Mouse (Mus musculus) adrenal gland, adult 2 months (tissue): ENCODE measurements around the gene Ssc5d. TPM values are rescaled to one million over a fixed set of nuclear protein-coding genes. Genes with fewer than 3 reads are reported as not detected.

Experiments
- DNase-seq: peaks from one replicate; pipeline ENCODE4 v3.0.0; 2021
- polyA plus RNA-seq: library from polyadenylated mRNA; depleted of rRNA; stranded (reverse); fragments of >200 nt; gene quantifications from 2 replicates; pipeline ENCODE4 v1.2.3, GENCODE M21; 2012
- total RNA-seq, 2 experiments: library from RNA; stranded (reverse); gene quantifications; 2 replicates each; pipeline ENCODE4 v1.2.3; 2021

Ssc5d gene
- total and polyA plus RNA-seq, 3 experiments, result 2.2 to 3.1 (median 2.3) TPM

DNA sequence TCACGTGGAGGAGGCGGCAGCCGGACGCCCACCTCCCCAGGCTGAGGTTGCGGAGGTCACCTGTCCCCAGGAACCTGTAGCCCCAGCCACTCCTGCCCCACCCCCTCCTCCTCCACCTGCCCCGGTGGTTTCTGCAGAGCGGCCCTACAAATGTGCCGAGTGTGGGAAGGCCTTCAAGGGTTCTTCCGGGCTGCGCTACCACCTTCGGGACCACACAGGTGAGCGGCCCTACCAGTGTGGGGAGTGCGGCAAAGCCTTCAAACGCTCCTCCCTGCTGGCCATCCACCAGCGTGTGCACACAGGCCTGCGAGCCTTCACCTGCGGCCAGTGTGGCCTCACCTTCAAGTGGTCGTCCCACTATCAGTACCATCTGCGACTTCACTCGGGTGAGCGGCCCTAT is 5.6 kb upstream of the Ssc5d start:
- DNase-seq, result no peak

DNA sequence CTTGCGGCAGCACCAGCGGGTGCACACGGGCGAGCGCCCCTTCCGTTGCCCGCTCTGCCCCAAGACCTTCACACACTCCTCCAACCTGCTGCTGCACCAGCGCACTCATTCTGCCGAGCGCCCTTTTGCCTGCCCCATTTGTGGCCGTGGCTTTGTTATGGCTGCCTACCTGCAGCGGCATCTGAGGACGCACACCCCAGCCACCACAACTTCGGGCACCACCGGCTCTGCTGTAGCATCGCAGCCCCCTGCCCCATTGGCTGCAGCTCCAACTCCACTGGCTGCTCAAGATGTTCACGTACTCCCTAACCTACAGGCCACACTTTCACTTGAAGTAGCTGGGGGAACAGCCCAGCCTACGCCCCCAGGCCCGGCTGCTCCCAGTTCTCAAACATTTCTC is 5.1 kb upstream of the Ssc5d start:
- DNase-seq, result no peak

DNA sequence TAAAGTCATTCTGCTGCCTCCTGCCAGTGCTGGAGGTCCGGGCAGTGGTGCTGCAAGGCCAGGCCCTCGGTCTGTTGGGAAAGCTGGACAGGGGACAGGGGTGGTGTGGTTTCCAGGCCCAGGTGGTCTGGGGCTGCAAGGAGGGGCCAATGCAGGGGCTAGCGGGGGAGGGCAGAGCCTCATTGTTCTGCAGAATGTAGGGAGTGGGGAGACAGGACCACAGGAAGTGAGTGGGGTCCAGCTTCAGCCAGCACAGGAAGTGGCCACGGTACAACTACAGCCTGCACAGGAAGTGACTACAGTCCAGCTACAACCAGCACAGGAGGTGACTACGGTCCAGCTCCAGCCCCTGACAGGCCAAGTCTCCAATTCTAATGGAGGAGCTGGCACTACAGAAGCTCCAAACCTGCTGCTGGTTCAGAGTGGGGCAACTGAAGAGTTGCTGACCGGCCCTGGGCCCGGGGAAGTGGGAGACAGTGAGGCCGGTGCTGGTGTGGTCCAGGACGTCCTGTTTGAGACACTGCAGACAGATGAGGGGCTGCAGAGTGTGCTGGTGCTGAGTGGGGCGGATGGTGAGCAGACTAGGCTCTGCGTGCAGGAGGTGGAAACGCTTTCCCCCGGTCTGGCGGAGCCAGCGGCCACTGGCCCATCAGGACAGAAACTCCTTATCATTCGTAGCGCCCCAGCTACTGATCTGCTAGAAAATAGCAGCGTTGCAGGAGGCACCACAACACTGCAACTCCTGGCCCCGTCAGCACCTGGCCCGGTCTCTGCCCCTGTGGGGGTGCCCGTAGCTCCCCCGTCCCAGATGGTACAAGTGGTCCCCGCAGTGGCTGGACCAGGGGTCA is 4.4 kb upstream of the Ssc5d start:
- no peak for DNase-seq

GRCm38 (mm10) chr7:4921824-4922482 is 3.6 kb upstream of the Ssc5d start, which contains the start of gene Nat14:
TSS of gene Nat14 (plus strand) at chr7:4922028.
- no peak for DNase-seq

DNA sequence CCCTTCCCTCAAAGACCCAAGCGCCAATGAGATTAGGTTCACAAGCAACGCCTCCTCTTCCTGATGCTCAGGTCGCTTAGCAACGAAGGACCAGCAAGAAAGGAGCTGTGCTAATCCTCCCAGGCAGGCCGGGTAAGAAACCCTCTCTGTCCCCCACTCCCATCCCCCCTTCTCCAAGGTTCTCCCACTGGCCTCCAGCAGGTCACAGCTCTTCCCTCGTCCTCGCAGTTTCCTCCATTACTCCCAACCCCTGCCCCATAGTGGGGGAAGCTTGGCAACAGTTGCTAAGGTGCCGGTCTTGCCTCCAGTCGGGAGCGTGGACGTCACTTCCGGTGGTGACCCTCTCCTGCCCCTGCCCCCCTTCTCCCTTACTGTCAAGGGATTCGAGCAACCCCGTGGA is 3.1 kb upstream of the Ssc5d start:
- DNase-seq, result peak; percentile 79

GRCm38 (mm10) chr7:4922931-4923565 is 2.5 kb upstream of the Ssc5d start:
- no peak for DNase-seq

DNA sequence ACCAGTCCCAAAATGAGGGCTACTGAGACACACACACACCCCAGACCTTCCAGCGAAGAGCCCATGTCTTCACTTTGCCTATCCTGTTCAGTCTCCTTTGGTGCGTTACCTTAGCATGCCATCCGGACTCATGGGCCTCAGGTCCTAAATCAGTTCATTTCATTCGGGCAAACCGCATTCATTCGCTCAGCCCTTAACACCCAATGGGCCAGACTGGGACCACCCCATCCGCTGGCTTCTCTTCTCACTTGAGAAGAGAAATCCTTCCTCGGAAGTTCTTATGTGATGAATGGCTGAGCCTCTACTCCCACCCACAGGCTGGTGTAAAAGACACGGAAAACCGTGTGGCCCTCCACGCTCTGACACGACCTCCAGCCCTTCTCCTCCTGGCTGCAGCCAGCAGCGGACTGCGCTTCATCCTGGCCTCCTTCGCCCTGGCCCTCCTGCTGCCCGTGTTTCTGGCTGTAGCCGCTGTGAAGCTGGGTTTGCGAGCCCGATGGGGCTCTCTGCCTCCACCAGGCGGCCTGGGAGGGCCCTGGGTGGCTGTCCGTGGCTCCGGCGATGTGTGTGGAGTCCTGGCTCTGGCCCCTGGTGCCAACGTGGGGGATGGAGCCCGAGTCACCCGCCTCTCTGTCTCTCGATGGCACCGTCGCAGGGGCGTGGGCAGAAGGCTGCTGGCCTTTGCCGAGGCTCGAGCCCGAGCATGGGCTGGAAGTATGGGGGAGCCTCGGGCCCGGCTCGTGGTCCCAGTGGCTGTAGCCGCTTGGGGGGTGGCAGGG is 1.8 kb upstream of the Ssc5d start:
- peak; percentile 75 for DNase-seq

DNA sequence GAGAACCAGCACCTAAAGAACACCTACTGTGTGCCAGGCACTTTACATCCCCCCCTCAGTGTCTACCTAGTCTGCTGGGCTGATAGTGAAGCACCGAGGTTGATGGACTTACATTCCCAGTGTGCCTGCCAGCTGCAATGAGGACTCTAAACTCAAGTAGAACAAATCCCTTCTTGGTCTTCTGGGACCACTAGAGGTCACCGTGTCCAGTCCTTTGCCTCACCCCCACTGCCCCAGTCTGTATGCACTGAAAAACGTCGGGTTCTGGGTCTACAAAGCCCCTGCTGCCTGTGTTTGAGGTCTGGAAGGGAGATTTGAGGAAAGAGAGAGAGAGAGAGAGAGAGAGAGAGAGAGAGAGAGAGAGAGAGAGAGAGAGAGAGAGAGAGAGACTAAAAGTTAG is 1.1 kb upstream of the Ssc5d start:
- no peak for DNase-seq

GRCm38 (mm10) chr7:4924891-4925301 is 689 bp upstream of the Ssc5d start:
- peak; percentile 73 for DNase-seq

GRCm38 (mm10) chr7:4926849-4927248 is 1.3 kb downstream of the Ssc5d start:
- DNase-seq, result no peak

GRCm38 (mm10) chr7:4927711-4928110 is 2.1 kb downstream of the Ssc5d start:
- no peak for DNase-seq

- no peak for DNase-seq
Observed at GRCm38 (mm10) chr7:4928323-4928722, 2.7 kb downstream of the Ssc5d start.

DNA sequence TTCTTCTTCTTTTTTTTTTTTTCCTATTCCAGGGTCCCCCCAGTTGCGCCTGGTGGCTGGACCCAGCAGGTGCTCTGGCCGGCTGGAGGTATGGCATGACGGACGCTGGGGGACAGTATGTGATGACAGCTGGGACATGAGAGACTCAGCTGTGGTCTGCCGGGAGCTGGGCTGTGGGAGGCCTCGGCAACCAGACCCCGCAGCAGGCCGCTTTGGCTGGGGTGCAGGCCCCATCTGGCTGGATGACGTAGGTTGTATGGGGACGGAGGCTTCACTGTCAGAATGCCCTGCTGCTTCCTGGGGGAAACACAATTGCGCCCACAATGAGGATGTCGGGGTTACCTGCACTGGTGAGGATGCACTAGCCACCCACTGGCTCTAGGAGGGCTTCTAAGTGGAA is 7.5 kb downstream of the Ssc5d start:
- DNase-seq, result no peak

DNA sequence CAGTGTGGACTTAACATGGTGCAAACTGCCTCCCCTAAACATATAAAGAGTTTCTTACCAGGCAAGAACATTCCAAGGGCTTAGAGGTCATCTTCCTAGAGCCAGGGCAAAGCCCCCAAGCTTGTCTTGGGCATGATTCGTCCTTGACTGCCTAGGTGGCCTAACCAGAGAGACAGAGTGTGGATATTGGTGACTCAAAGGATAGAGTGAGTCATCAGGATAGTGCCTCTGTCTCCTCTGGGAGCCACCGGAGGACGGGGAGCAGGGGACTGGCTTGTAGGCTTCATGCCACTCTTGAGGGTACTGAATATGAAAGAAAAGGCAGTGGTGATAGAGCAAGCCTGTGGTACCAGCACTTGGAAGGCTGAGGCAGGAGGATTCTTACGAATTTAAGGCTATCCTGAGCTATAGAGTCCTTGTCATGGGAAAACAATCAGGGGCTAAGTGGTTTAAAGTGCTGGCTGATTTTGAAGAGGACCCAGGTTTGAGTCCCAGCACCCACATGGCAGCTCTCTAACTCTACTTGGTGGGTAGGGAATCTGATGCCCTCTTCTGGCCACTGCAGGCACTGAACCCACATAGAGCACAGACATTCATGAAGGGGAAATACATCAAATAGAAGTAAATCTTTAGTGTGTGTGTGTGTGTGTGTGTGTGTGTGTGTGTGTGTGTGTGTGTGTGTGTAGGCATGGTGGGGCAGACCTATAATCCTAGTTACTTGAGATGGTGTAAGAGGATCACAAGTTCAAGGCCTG is 8.8 kb downstream of the Ssc5d start:
- DNase-seq, result peak; percentile 56

GRCm38 (mm10) chr7:4936832-4937231 is 11.2 kb downstream of the Ssc5d start:
- no peak for DNase-seq

GRCm38 (mm10) chr7:4937392-4937791 is 11.8 kb downstream of the Ssc5d start:
- DNase-seq, result no peak

GRCm38 (mm10) chr7:4938456-4938855 is 12.9 kb downstream of the Ssc5d start:
- peak; percentile 77 for DNase-seq

GRCm38 (mm10) chr7:4940068-4940479 is 14.5 kb downstream of the Ssc5d start:
- peak; percentile 83 for DNase-seq

DNA sequence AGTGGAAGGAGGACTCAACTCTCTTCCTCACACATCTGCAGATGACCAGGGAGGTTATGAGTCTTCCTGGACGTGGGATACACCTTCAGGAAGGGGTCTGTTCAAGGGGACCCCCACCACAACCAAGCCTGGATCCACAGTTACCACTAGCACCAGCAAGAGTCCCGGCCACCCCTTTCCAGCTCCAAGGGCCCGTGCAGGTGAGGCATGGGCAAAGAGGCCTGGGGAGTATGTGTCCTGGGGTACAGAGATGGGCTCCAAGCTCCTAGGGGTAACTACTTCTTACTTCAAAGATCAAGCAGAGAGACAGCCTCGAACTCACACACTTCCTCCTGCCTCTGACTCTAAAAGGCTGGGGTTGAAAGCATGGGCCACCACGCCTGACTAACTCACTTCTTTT is 17.1 kb downstream of the Ssc5d start:
- DNase-seq, result no peak

- peak; percentile 92 for DNase-seq
Observed at GRCm38 (mm10) chr7:4943223-4943815, 17.7 kb downstream of the Ssc5d start.

GRCm38 (mm10) chr7:4947855-4948254 is 22.3 kb downstream of the Ssc5d start:
- peak; percentile 88 for DNase-seq
